Mouse (Mus musculus): ENCODE measurements around the gene Gpc6.
"Not testable (repeated sequence)": the region's sequence is repeated elsewhere in the genome, so short reads cannot be mapped to it uniquely, and the experiment has no call there.

The Gpc6 gene

DNA sequence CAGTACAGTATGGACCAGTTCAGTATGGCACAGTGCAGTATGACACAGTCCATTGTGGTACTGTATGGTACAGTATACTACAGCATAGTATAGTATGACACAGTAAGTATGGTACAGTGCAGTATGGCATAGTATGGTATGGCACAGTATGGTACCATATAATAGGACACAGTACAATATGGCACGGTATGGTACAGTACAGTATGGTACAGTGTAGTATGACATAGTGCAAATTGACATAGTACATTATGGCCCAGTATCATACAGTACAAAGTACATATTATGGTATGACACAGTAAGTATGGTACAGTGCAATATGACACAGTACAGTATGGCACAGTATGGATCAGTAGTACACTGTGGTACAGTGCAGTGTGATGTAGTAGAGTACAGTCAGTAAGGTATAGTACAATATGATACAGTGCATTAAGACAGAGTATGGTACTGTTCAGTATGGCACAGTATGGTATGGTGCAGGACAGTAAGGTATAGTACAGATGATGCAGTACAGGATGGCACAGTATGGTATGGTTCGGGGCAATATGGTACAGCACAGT lies 521.6 kb downstream of the Gpc6 start:
- in situ Hi-C loops (cut with MboI, MseI): not testable (repeated sequence)

- in situ Hi-C loops (cut with MboI, MseI): no loop called here
Measured at GRCm38 (mm10) chr14:117451391-117451991, 526.4 kb downstream of the Gpc6 start.

- in situ Hi-C loops (cut with MboI, MseI): no loop called here
Measured at GRCm38 (mm10) chr14:117452150-117452549, 527.0 kb downstream of the Gpc6 start.

DNA sequence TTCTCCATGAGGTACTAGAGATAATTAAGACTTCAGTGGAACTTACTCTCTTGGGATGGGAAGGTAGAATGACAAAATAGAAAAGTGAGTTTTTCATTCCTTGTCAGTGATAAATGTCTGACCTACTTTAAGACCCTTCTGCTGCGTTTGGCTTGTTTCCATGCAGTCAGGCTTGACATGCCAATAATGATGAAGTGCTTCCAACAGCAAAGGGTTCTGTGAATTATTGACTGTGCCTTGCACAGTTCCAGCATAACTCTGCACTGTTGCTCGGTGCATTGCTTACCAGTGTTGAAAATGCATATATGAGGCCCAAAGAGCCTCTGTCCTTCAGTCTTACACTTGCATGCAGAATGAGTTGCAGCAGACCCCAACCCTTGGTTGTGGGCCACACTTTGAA lies 548.3 kb downstream of the Gpc6 start:
- in situ Hi-C loops (cut with MboI, MseI): no loop called here

DNA sequence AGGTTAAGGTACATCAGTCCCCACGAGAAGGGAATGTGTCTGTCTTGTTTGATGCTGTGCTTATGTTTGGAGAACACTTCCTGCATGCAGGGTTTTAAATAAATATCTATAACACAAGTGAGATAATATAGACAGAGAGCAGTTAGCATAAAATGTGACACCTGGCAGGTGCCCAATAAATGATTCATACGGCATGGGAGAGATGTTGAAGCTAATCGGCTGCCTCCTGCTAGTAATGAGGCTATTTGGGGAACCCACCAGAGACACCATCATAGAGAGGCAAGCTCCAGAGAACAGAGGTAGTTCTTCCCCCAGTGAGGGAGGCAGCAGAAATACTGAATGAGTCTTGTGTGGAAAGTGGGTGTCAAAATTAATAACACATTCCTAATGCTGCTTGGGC lies 553.8 kb downstream of the Gpc6 start:
- in situ Hi-C loops (cut with MboI, MseI): no loop called here

DNA sequence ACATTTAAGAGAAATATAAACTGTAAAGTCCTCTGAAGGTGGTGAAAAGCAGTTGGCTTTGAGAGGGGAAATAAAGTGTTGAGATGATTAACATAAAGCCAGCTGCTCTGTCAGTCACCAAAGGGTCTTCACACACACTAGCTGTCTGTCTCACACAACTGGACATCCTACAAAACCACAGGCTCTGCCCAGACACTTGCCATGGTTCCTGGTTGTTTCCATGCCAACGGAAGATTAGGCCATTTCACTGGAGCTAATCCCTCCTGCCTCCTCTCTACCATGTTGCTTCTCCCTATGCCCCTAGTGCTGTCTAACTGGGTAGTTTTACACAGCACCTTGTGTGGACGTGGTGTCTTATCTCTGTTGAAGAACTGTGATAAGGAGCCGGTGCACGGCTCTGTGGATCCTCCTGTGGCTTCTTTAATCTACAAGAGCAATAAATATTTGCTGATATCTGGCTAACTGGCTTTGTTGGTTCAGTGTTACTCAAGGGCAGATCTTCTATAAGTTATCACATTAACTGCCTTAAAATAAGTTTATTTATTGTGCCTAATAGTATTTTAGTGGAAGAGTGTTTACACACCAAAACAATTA lies 562.1 kb downstream of the Gpc6 start:
- in situ Hi-C loops (cut with MboI, MseI): no loop called here

- in situ Hi-C loops (cut with MboI, MseI): no loop called here
Measured at GRCm38 (mm10) chr14:117490469-117490868, 565.4 kb downstream of the Gpc6 start.

- in situ Hi-C loops (cut with MboI, MseI): no loop called here
Measured at GRCm38 (mm10) chr14:117495118-117495517, 570.0 kb downstream of the Gpc6 start.

DNA sequence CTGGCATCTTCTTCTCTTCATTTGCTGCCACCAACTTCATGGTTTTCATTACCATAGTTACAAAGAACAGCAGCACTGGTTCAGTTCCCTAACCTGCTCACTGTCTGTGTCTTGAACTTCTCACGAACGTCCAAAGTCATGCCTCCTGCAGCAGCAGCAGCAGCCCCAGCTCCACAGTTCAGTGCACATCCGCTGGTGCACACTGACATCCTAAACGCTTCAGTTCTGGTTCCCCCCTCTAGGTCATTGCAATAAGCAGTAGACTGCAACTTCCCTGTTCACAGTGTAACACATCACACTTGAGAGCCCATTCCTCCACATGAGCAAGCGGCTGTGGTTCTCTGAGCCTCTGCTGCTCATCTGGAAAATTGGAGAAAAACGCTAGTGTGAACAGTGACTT lies 573.7 kb downstream of the Gpc6 start:
- in situ Hi-C loops (cut with MboI, MseI): no loop called here

DNA sequence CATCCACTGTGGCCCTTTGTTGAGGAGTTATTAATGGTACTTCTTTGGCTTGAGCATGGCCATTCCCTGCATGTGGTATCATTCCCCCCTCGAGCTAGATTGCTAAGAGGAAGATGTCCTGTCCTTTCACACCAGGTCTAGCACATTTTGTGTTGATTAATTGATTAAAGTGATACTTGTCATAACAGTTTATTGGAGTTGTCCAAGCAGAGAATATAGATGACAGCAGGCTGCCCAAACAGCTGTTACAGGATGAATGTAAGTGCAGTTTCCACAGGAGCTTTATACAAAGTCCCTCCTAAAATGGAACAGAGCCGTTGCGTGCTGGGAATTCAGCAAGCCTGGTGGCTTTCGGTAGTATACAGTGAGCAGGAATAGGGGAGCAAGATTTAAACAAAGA lies 574.2 kb downstream of the Gpc6 start:
- in situ Hi-C loops (cut with MboI, MseI): no loop called here

DNA sequence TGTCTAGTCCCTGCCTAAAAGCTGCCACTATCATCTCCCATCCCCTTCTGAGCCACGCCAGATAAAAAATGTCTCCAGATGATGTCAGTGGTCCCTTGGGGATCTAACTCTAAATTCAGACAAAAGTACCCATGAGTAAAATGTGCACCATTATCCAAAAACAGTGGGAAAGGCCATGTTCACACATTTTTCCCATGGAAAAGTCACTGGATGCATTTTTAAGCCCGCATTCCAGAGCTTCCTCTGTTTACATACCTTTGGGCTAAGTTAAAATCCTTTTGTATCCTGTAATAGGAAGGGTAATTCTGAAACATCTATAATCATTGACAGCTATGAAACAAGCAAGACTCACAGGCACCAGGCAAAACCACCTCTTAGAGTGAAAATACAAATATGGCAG lies 589.7 kb downstream of the Gpc6 start:
- in situ Hi-C loops (cut with MboI, MseI): no loop called here

DNA sequence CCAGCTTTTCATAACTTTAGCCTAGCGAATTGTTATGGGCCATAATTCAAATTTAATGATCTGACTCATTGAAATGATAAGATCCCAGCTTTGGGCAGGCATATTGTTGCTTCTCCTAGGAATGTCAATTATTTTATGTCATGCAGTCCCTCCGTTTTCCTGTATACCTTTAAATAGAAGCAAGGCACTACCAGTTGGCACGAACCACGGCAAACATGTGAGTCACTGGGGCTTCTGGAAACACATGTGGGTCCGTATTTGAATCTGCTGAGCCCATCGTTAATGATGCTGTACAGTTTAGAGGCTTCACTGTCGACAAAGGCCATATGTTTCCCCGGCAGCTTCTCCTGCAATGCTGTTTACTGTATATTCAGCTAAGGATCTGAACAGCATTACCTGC lies 594.5 kb downstream of the Gpc6 start:
- in situ Hi-C loops (cut with MboI, MseI): no loop called here

GRCm38 (mm10) chr14:117520706-117521105 lies 595.6 kb downstream of the Gpc6 start:
- in situ Hi-C loops (cut with MboI, MseI): no loop called here

GRCm38 (mm10) chr14:117525133-117525532 lies 600.0 kb downstream of the Gpc6 start:
- in situ Hi-C loops (cut with MboI, MseI): no loop called here

DNA sequence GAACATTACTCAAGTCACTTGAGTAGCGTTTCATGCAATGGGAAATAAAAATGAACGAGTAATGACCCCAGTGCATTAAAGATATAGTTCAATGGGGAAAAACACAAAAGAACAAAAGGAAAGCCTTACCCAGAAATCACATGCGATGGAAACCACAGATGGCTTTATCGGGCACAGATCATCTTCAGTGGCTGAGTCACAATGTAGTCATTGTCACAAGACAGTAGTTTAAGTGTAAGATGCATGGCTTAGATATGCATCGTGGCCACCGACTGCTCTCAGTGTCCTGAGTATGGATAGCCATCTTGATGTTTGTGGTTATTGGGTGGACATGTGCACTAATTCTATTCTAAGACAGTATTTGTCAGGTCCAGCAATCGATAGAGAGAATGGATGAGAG lies 601.9 kb downstream of the Gpc6 start:
- in situ Hi-C loops (cut with MboI, MseI): no loop called here

GRCm38 (mm10) chr14:117529439-117529838 lies 604.3 kb downstream of the Gpc6 start:
- in situ Hi-C loops (cut with MboI, MseI): no loop called here

DNA sequence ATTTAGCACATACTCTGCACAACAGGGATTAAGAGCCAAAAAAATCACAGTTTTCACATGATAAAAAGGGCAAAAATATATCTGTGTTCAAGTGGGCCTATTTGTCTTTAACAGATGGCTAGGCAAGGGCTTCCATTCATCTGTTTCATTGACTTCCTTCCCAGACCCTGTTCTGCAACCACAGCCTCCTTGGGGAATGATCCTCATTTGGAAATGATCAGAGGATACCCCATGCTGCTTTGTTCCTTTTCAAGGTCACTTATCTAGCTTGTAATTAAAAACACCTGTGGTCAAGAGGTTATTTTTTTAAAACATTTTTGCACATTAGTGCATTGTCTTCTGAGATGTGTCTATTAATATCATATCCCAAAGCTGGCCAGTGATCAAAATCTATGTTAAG lies 627.7 kb downstream of the Gpc6 start:
- in situ Hi-C loops (cut with MboI, MseI): no loop called here

DNA sequence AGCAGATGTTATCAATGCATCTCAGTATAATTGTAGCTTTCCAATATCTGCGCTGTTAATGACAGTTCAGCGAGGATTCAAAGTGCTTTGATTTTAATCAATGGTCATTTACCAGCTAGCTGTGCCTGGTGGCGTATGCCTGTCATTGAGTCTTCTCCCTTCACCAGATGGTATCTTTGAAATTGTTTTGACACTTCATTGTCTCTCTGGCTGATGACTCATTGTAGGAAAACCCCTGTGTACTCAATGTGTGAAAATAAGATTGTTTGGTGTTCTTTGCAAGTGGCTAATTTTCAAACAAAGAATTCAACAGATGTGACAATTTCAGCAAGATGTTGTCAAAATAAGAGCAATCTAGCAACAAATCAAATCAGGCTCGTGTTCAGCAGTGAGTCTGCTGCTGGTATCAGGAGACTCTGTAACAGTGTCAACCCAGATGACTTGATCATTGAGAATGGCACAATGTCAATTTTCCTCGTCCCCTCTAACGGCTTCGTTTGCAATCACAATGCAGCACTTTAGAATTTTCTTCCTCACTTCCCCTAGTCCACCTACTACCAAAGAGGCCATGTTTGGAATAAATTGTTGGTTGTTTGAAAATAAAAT lies 631.7 kb downstream of the Gpc6 start:
- in situ Hi-C loops (cut with MboI, MseI): no loop called here

DNA sequence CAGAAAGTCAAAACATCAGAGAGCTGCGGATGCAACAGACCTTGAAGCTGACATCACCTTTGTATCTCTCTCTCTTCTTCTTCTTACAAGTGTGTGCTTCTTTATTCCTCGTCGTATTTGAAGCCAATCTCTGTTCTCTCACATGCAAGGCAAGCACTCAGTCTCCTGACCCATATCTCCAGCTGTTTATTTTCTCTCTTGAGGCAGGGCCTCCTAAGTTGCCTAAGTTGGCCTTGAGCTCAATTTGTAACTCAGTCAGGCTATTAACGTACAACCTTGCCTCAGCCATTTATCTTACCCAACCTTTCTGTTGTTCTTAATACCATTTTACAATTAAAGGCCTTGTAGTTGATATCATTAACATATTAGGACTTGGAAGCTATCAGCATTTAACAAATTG lies 637.0 kb downstream of the Gpc6 start:
- in situ Hi-C loops (cut with MboI, MseI): no loop called here

GRCm38 (mm10) chr14:117569278-117569677 lies 644.2 kb downstream of the Gpc6 start:
- in situ Hi-C loops (cut with MboI, MseI): no loop called here

GRCm38 (mm10) chr14:117572213-117572612 lies 647.1 kb downstream of the Gpc6 start:
- in situ Hi-C loops (cut with MboI, MseI): no loop called here

DNA sequence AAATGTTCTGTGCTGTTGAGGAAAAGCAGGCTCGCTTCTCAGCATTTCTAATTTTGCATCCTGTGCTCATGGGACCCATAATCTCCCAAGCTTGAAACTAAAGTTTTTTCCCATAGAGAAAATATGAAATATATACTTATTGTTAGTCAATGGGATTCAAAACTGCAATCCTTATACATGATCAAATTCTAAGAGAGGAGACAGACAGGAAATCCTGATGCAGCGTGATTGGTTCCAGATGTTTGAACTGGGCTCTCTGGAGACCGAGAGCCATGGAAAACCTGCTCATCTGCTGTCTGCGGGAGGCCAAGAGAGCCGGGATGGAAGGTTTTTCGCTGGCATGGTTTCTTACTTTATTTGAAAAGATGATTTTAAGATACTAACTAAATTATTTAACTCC lies 649.1 kb downstream of the Gpc6 start:
- in situ Hi-C loops (cut with MboI, MseI): no loop called here

- in situ Hi-C loops (cut with MboI, MseI): no loop called here
Measured at GRCm38 (mm10) chr14:117581740-117582139, 656.6 kb downstream of the Gpc6 start.
